Mouse (Mus musculus): ENCODE measurements at regions not wholly inside any gene's neighbourhood (a gene's known extent, or its start where the extent isn't known, plus 50 kb on each side); places are given as distances from the start of the nearest gene placed in this dataset.

GRCm38 (mm10) chr14:16897747-16898544 is 79.0 kb upstream of the Rarb start:
- DNase-seq (ENCODE audit: low spot score): no peak

- DNase-seq (ENCODE audit: low spot score): no peak
Observed at GRCm38 (mm10) chr14:16896974-16897373, 78.0 kb upstream of the Rarb start.

- no peak for DNase-seq (ENCODE audit: low spot score)
Observed at GRCm38 (mm10) chr14:16881249-16881648, 62.3 kb upstream of the Rarb start.

- DNase-seq (ENCODE audit: low spot score): no peak
Observed at GRCm38 (mm10) chr14:16869221-16869620, 50.3 kb upstream of the Rarb start.

Measured in MN1 (cell line).